Mouse (Mus musculus) CD8-positive naive resting alpha-beta T cell, adult 57 days (primary cell): ENCODE measurements around the gene Kdm6b. TPM values are rescaled to one million over a fixed set of nuclear protein-coding genes. Genes with fewer than 3 reads are reported as not detected.

Experiments used
- total RNA-seq: library from RNA; stranded (reverse); gene quantifications from one replicate; pipeline ENCODE4 v1.2.4, GENCODE M21; 2023

Kdm6b gene
- 156 TPM for total RNA-seq

GRCm38 (mm10) chr11:69413221-69414181 lies at the start of gene Kdm6b:
Gene Kdm6b, minus strand, starts transcription at chr11:69413675.

GRCm38 (mm10) chr11:69398059-69398458 lies 15.4 kb downstream of the Kdm6b start, which contains the start of gene Tmem88:
Gene Tmem88, minus strand, starts transcription at chr11:69398234.

GRCm38 (mm10) chr11:69395235-69395633 lies 18.2 kb downstream of the Kdm6b start, which contains the start of the genes Naa38 and Cyb5d1:
Gene Naa38, plus strand, starts transcription at chr11:69395487.
Gene Cyb5d1, minus strand, starts transcription at chr11:69395631.

GRCm38 (mm10) chr11:69369215-69369989 lies 44.1 kb downstream of the Kdm6b start, which contains the start of gene Chd3:
Gene Chd3, minus strand, starts transcription at chr11:69369406.

Other genes with a start within 250 kb of the Kdm6b start
- not detected for gene Alox8, start 215.8 kb downstream of the Kdm6b start, total RNA-seq
- gene Gucy2e, start 176.6 kb downstream of the Kdm6b start, total RNA-seq: not detected
- gene Cntrob, start 89.9 kb downstream of the Kdm6b start, total RNA-seq: 18.4 TPM
- 22.2 TPM for gene Trappc1, start 89.7 kb downstream of the Kdm6b start, total RNA-seq
- gene Kcnab3, start 87.4 kb downstream of the Kdm6b start, total RNA-seq: 1.2 TPM
- 1.5 TPM for gene Rnf227, start 73.2 kb downstream of the Kdm6b start, total RNA-seq
- 596 TPM for gene Chd3, start 44.3 kb downstream of the Kdm6b start, total RNA-seq
- gene Naa38, start 18.2 kb downstream of the Kdm6b start, total RNA-seq: 28.6 TPM
- gene Cyb5d1, start 18.0 kb downstream of the Kdm6b start, total RNA-seq: 35.5 TPM
- 9.5 TPM for gene Tmem88, start 15.4 kb downstream of the Kdm6b start, total RNA-seq
- gene Dnah2, start 135.4 kb upstream of the Kdm6b start, total RNA-seq: 0.09 TPM
- gene Efnb3, start 146.5 kb upstream of the Kdm6b start, total RNA-seq: 0.46 TPM
- 11.6 TPM for gene Wrap53, start 166.6 kb upstream of the Kdm6b start, total RNA-seq
- 157 TPM for gene Trp53, start 166.7 kb upstream of the Kdm6b start, total RNA-seq
- 0.21 TPM for gene Atp1b2, start 192.3 kb upstream of the Kdm6b start, total RNA-seq
- gene Shbg, start 204.2 kb upstream of the Kdm6b start, total RNA-seq: not detected
- gene Sat2, start 208.3 kb upstream of the Kdm6b start, total RNA-seq: not detected
- 68.8 TPM for gene Fxr2, start 219.3 kb upstream of the Kdm6b start, total RNA-seq
- gene Sox15, start 241.6 kb upstream of the Kdm6b start, total RNA-seq: not detected
- gene Mpdu1, start 249.0 kb upstream of the Kdm6b start, total RNA-seq: 60.5 TPM